Mouse (Mus musculus): ENCODE measurements around the gene Snx12. TPM values are rescaled to one million over a fixed set of nuclear protein-coding genes. Genes with fewer than 3 reads are reported as not detected.

Gene Snx12
- polyA plus RNA-seq, 1 experiment from 2014 or later = 39.0 TPM

Other genes starting within 250 kb of the Snx12 start
- 0.11 TPM in 1 of 2 replicates, not detected in the other for gene Tex11, start 162.9 kb downstream of the Snx12 start, polyA plus RNA-seq (2014; fragmentation: Nextera tagmentation; extraction: Ambion mirVana)
- gene Slc7a3, start 136.5 kb downstream of the Snx12 start, polyA plus RNA-seq (2014; fragmentation: Nextera tagmentation; extraction: Ambion mirVana) = 0.36 and 0.41 TPM in 2 replicates
- 2.8 and 2.9 TPM in 2 replicates for gene Foxo4, start 32.0 kb upstream of the Snx12 start, polyA plus RNA-seq (2014; fragmentation: Nextera tagmentation; extraction: Ambion mirVana)
- not detected in 2 replicates for gene Gm614, start 41.4 kb upstream of the Snx12 start, polyA plus RNA-seq (2014; fragmentation: Nextera tagmentation; extraction: Ambion mirVana)
- 12.2 and 14.4 TPM in 2 replicates for gene Il2rg, start 45.7 kb upstream of the Snx12 start, polyA plus RNA-seq (2014; fragmentation: Nextera tagmentation; extraction: Ambion mirVana)
- not detected in 2 replicates for gene Gm20489, start 46.5 kb upstream of the Snx12 start, polyA plus RNA-seq (2014; fragmentation: Nextera tagmentation; extraction: Ambion mirVana)
- 32.0 and 35.9 TPM in 2 replicates for gene Med12, start 51.5 kb upstream of the Snx12 start, polyA plus RNA-seq (2014; fragmentation: Nextera tagmentation; extraction: Ambion mirVana)
- 2.3 and 3.6 TPM in 2 replicates for gene Nlgn3, start 76.6 kb upstream of the Snx12 start, polyA plus RNA-seq (2014; fragmentation: Nextera tagmentation; extraction: Ambion mirVana)
- 0.18 and 0.94 TPM in 2 replicates for gene Gjb1, start 153.8 kb upstream of the Snx12 start, polyA plus RNA-seq (2014; fragmentation: Nextera tagmentation; extraction: Ambion mirVana)
- 22.1 and 22.4 TPM in 2 replicates for gene Zmym3, start 198.3 kb upstream of the Snx12 start, polyA plus RNA-seq (2014; fragmentation: Nextera tagmentation; extraction: Ambion mirVana)
- gene Nono, start 206.8 kb upstream of the Snx12 start, polyA plus RNA-seq (2014; fragmentation: Nextera tagmentation; extraction: Ambion mirVana) = 271 and 358 TPM in 2 replicates
- 77.6 and 82.9 TPM in 2 replicates for gene Itgb1bp2, start 226.5 kb upstream of the Snx12 start, polyA plus RNA-seq (2014; fragmentation: Nextera tagmentation; extraction: Ambion mirVana)